Mouse (Mus musculus): ENCODE results near the gene Atad3a.

Gene Atad3a

DNA sequence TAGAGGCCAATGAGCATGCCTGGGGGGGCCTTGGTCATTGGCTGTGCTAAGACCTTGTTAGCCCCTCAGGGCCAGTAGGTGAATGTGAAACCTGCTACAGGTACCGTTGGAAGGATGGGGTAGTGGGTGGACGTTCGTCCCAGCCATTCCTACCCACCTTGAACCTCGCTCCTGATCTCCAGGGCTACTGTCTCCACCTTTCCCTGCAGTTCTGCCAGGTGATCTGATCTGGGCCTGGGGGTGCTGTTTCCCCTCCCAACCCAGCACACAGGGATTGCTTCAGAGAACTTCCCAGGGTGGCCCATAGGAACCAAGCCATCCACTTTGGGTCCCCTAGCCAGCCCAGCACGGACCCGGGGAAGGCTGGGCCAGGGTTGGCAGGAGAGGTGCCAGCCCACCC is 21.7 kb downstream of the Atad3a start:
- DNase-seq (ENCODE audit: low spot score), result no peak

DNA sequence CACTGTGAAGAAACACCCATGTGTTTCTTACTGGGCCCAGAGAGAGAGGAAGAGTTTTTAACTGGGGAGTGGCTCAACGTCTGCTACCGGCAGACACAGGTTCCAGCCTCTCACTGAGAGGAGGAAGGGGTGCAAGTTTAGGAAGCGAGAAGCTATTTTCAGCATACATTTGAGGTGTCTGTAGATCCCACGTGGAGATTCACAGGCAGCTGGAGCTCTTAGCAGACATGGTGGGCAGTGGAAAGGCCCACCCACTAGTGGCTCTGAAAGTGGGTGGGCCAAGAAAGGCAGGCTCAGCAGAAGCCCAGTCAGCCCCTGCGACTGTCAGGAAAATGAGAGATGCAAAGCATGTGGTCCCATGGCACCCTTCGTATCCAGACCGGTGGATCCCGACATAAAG is 22.6 kb downstream of the Atad3a start:
- DNase-seq (ENCODE audit: low spot score), result no peak

DNA sequence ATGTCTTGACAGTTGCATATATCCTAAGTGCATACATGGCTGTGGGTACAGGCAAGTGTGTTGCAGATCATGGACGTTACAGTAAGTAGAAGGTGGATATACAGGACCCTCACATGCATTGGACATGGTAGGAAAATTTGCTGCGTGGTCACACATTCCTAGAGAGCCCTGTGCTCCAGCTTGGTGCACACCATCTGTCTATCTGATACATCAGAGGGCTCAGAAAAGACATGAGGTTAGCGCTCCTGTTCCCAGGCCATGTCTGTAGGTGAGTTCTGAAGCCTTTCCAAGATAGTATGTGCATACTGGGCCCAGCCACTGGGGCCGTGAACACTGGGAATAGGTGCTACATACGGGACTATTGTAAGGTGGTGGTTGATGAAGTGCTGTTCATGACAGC is 24.5 kb downstream of the Atad3a start:
- no peak for DNase-seq (ENCODE audit: low spot score)

DNA sequence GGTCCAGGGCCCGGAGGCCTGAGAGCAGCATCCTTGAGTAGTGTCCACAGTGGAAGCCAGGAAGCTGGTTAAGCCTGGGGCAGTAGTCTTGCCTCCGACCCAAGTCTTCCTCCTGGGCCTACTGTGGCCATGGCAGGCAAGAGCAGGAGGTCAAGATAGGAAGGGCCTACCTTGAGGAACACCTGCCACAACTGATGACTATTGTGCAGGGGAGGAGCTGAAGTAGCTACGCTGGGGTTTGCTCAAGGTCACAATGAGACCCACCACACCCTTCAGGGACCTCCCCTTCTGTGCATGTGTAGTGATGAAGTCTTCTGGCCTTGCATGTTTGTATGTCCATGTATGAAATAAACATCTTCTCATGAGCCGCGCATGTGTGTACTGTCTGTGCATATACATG is 25.1 kb downstream of the Atad3a start:
- no peak for DNase-seq (ENCODE audit: low spot score)

DNA sequence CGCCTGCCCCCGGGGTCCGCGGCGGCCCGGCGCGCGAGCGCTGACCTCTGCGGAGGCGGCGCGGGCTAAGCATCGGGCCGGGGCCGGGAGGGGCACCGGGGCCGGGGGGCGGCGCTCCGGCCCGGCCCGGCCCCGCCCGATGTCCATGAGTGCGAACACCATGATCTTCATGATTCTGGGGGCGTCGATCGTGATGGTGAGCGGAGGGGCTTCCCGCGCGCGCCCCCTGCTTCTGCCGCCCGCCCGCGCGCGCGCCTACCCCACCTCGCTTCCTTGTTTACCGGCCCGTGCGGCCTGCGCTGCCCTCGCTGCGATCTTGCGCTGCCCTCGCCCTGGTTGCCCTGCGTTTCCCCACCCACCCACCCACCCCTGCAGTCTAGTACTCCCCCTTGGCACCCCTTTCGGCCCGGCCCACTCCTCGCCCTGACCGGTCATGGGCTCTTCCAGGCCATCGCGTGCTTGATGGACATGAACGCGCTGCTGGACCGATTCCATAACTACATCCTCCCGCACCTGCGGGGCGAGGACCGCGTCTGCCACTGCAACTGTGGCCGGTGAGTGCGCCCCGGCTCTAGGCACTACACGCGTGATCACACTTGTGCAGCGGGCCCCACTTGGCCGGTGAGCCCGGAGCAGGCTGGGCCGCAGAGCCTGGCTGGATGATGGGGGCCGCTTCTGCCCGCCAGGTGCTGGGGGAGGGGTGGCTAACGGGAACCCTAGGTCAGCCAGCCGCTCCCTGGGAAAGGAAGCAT is 25.8 kb downstream of the Atad3a start:
- DNase-seq (ENCODE audit: low spot score), result peak; percentile 16

DNA sequence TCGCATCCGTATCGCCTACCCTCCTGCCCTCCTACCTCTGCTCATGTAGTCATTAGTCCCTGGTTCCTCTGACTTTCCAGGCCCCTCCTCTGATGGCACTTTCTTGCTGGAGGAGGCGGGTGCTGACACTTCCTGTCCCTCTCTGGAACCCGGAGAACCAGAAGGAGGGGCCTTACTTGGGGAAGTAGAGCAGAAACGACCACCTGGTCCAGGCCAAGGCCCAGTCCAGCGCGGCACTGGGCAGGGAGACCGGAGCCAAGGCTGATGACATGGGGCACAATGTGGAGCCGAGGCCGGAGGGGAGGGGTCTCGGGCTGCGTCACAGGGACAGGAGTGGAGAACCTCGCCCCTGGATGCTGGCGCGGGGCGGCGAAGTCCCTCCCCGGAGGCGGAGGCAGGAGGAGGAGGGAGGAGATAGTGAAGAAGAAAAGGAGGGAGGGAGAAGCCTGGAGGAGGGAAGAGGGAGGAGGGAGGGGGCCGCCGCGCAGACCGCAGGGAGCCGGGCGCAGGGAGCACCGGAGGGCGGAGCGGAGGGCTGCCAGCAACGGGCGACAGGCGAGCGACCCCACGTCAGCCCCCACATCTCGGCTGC is 26.4 kb downstream of the Atad3a start, which contains the start of gene Tmem240:
Gene Tmem240, plus strand, starts transcription at position 451 of the 592 bp plus-strand sequence.
- DNase-seq (ENCODE audit: low spot score), result peak; percentile 92

DNA sequence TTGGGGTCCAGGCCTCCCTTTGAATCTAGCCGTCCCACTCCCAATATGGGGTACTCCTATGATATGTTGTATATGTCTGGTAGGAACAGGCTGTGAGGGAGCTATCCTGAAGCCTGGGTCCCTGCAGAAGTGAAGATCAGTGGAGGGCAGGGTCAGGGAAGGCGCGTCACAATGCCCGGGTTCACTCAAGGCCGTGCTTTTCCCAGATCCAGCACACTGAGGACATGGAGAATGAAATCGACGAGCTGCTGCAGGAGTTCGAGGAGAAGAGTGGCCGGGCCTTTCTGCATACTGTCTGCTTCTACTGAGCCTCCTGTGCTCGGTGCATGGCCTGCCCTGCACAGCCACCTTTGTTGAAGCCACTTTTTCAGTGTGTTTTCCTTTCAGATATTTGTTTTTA is 27.6 kb downstream of the Atad3a start:
- DNase-seq (ENCODE audit: low spot score), result no peak

DNA sequence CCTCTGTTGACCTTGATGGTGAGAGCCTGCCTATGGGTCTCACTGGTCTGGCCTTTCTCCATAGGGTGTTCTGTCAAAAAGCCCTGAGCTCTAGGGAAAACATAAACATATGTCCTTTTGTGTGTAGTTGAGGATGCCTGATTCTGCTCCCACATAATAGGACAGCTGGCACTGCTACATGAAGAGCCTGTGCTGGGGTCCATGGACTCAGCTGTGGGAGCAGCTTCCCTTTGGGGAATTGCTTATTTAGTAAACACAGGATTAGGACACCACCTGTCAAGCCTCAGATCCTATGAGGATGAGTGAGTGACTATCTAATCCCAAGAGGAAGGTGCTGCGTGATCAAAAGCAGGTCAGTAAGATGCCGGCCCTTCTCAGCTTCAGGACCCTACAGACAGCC is 32.9 kb downstream of the Atad3a start:
- no peak for DNase-seq (ENCODE audit: low spot score)

DNA sequence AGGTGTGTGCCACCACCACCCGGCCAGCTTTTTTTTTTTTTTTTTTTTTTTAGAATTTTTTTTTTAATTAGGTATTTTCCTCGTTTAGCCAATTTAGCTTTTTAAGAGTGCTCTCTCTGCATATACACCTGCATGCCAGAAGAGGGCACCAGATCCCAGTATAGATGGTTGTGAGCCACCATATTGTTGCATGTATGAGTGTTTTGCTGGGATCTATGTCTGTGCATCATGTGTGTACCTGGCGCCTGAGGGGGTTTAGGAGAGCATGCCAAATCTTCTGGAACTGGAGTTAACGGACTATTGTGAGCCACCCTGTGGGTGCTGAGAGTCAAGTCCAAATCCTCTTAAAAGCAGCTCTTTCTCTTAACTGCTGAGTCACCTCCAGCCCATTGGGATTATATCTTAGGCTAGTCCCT is 39.2 kb downstream of the Atad3a start:
- DNase-seq (ENCODE audit: low spot score), result no peak

DNA sequence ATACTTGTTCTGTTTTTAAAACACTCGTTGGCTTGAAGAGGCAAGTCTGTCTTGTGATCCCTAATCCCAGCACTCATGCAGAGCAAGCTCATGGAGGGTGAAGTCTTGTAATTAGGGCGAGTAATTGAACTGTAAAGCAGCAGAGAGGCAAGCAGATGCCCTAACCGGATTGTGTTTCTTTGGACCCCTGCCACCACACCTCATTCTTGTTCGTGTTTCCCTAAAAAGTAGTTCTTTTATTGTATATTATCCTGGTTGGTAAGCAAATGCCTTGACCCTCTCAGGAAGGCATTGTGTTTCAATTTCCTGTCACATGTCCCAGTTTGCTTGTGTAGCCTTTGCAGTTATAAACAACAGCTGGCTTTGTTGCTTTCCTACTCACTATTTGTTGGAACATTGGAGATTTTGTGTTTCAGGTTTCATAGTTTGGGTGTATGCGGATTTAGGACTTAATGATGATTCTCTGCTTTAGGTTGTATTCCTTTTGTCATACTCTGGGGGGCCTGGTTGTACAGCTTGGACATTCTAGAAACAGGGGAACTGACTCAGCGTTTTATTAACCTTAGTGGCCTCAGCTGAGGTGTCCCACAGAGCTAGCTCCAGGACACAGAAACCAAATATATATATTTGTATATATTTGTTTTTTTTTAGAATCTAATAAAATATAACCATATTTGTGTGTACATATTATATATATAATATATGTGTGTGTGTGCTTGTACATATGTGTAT is 50.2 kb downstream of the Atad3a start:
- no peak for DNase-seq (ENCODE audit: low spot score)

DNA sequence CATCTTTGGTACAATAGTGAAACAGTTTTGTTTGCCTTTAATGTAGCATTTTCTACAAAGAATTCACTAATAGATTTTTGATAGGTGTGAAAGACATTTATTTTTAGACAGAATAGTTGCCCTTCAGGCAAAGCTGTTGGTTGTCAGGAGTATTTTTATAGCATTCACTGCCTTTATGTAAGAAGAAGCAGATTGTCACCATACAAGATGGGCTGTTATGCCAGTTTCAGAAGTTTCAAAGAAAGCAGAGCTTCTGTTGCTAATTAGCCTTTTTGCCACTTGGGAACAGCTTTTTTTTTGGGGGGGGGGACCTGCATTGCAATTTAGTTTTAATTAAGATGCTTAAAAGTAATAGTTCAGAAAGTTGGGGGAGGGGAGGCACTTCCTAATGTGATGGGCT is 51.9 kb downstream of the Atad3a start:
- DNase-seq (ENCODE audit: low spot score), result no peak

DNA sequence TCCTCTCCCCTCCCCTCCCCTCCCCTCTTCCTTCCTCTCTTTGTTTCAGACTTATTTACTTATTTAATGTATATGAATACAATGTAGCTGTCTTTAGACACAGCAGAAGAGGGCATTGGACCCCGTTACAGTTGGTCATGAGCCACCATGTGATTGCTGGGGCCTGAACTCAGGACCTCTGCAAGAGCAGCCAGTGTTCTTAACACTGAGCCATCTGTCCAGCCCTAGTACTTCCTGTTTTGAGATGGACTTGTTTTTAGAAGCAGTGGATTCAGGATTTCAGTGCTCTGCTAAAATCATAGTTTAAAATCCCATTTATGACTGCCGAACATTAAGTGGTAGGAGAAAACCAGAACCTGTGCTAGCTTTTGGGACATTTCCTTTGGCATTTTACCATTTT is 52.3 kb downstream of the Atad3a start:
- DNase-seq (ENCODE audit: low spot score), result no peak

DNA sequence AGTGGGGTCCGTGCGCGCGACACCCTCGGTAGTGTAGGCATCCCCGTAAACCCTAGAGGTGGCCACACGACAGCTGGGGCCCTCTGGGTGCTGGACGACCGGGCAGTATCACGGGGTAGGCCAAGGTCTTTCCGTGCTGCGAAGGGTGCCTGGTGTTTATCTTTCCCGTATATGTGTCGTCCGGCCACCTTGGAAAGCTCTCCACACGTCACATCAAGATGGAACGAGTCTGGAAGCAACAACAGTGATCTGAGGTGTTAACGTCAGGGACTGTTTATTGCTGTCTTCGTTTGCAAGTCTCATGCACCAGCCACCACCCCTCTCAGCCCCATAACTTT is 55.3 kb downstream of the Atad3a start:
- DNase-seq (ENCODE audit: low spot score), result no peak

DNA sequence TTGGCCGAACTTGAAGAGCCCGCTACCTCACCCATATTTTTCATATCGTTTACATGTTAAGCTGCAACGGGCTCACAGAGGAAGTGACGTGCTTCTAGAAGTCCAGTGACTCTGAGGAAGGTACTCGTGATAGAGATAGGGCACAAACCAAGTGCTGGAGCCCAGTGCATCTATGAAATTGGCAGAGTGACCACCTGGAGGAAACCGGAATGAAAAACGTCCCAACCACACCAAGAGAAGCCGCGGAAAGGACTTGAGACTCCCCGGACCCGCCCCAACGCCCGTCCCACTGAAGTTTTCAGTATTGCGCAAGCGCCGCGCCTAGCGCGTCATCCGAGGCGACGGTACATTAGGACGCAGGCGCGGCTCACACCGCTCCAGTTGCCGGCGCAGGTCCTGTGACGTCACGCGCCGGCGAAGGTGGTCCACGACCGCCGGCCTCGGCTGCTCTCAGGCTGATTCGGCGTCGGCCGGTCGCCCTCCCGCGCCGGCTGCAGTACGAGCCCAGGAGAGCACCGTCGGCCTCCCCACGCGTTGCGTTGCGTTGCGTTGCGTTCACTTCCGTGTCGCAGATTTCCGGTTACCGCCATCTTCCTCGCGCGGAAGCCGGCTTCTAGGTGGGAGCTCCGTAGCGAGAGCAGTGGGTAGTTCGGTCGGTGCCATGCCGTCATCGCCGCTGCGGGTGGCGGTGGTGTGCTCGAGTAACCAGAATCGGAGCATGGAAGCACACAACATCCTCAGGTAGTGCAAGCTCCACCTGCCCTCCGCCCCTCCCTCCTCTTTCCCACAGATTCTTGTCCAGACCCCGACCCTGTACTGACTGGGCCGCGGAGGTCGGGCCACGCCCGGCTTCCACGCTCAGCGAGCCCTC is 55.9 kb downstream of the Atad3a start, which contains the start of gene Ssu72:
Gene Ssu72, plus strand, starts transcription at position 80 of the 871 bp plus-strand sequence.
- peak; percentile 86 for DNase-seq (ENCODE audit: low spot score)

DNA sequence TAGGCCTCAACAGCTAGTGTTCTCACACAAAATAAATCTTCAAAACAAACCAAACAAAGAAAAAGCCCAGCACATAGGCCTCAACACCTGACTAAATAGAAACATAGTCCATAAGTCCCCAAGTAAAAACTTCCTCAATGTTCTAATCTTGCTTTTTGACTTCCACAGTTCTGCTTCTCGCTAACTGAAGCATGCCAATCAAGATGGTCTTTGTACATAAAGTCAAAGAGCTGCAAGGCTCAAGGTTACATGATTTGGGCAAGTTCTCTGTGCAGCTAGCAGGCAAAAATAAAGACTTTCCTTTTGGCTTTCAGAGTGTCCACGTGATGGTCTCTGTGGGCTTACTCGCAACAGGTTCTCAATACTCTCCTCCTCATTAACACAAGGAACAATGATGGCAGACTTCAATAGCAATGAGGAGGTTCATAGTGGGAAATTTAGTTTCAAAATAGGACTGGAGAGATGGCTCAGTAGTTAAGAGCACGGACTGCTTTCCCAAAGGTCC is 57.4 kb downstream of the Atad3a start:
- no peak for DNase-seq (ENCODE audit: low spot score)

DNA sequence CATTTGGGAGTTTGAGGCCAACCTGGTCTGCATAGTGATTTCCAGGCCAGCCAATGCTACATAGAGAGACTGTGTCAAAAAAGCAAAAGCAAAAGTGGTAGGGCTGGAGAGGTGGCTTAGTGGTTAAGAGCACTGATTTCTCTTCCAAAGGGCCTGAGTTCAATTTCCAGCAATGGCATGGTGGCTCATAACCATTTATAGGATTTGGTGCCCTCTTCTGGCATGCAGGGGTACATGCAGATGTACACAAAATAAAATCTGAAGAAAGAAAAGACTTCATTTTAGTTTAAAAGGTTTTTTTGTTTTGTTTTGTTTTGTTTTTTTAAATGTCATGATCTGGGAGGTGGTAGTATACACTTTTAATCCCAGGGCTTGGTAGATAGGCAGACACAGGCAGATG is 60.5 kb downstream of the Atad3a start:
- DNase-seq (ENCODE audit: low spot score), result no peak

DNA sequence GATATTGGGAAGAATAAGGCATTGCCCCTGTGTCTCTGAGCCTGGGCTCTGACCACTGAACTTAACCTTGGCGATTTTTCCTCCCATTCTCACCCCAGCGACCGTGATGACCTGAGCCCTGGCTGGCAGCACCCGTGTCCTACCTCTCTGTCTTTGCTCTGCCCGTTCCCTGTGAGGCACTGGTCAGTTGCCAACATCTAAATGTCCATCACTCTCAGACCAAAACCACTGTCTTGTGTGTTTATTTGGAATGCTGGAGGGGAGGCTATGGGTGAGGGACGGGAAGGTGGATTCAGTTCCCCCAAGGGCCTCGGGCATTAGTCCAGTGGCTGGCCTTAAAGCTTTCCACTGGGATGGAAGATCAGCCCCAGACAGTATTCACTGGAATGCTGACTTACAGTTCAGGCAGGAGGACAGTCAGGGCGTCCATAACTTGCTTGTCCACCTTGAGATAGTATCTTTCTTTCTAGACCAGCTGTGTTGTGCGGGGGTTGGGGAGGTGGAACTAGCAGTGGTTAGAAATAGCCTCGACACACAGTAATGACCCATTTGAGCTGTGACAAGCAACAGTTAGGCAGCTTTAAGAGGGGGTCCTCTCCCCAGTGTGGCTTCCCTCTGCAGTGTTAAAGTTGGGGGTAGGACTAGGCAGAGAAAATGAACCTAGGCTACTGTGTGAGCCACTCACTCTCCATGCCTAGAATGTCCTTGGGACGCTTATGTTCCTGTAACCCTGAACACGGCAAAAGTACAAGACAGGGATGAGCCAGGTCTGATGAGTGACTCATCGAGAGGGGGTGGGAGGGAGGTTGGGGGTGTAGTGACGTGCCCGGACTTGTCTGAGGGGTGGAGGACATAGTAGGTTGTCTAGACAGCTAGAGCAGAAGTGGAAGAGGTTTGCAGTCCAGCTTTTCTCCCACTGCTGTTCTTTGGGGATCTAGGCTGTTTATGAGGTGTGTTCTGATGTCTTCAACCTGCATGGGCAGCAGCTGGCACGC is 64.3 kb downstream of the Atad3a start:
- DNase-seq (ENCODE audit: low spot score), result no peak

DNA sequence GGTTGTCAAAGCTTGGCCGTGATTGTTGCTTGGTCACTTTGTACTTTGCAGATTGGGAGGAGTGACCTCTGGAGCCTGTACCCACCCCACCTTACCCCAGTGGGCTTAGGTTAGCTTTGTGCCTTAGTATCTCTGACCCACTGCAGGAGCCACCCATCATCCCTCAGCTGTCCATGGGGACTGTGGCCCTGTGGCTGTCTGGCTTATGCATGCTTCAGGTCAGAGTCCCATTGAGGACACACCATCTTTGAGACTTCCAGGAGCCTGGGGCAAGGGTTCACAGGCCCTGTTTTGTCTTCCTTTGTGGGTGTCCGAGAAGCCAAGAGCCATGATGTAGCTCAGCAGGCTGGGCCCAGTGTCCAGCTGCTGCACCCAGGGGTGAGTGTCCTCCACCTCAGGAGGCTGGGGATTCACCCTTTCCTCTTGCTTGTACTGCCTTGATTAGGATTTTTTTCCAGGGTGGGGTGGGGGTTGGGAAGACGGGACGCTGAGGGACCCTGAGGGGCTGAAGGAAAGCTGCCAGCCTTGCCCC is 65.3 kb downstream of the Atad3a start:
- DNase-seq (ENCODE audit: low spot score), result no peak

DNA sequence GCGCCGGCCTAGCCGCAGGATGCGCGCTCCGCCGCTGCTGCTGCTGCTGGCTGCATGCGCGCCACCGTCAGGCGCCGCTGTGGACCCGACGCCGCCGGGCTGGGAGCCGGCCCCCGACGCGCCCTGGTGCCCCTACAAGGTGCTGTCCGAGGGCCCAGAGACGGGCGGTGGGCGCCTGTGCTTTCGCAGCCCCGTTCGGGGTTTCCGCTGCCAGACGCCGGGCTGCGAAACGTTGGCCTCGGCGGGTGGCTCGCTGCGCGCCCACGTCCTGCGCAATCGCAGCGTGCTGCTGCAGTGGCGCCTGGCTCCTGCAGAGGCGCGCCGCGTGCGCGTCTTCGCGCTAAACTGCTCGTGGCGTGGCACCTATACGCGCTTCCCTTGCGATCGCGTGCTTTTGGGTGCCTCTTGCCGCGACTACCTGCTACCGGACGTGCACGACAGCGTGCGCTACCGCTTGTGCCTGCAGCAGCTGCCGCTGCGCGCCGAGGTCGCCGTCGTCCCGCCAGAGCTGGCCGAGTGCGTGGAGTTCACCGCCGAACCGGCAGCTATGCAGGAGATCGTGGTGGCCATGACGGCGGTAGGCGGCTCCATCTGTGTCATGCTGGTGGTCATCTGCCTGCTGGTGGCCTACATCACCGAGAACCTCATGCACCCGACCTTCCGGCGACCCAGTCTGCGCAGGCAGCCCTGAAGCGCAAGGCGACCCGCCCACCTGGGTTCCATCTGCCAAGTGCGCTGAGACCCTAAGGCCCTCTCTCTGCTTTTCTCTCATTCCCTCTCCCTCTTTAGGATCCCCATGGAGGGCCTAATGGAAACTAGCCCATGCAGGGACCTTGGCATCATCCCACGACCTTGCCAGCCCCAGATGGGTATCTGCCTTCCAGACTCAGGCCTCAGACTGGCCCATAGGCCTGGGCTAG is 66.2 kb downstream of the Atad3a start:
- peak; percentile 42 for DNase-seq (ENCODE audit: low spot score)

Measured in ovary, adult 18-20 months (tissue).